Mouse (Mus musculus): ENCODE measurements around the gene Trip10. TPM values are rescaled to one million over a fixed set of nuclear protein-coding genes. Genes with fewer than 3 reads are reported as not detected.

The Trip10 gene
- total and polyA plus RNA-seq, 3 experiments = 10.9 to 20.8 TPM; not detected in 1

DNA sequence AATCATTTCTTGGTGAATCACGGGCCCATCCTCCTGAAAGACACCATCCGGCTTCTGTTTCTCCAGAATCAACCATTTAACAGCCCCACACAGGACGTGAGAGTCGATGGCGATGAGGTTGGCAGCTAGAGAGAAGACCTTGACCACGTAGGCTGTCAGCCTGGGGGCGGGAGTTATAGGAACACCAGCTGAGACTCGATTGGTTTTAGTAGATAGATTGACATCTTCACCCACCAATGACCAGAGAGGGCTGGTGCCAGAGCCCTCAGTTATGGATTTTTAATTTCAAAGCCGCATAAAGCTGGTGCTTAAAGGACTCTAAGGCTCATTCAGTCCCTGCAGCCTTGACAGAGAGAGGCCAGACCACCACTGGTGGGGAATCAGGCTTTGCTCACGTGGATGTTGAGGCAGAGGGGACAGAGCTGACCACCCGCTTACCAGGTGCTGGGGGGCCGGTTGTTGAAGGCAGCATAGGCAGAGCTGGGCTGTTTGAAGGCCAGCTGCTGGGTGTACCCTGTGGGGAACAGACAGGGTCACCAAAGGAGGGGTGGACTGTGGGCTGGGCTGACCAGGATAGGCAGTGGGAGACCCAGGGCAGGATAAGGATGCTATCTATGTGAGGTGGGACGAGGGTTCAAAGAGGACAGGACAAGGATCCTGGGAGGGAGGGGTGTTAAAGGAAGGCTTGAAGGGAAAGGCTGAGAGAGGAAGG is 34.4 kb upstream of the Trip10 start:
- H3K27ac ChIP-seq (ENCODE audit: control insufficient read depth, low read depth, low read length) = no peak overlapping the region
- TF ChIP-seq POLR2AphosphoS5 (IDR thresholded peaks at IDR 0.05; ENCODE audit: borderline replicate concordance, low read depth, low read length) = no peak
- TF ChIP-seq ZMIZ1 (IDR thresholded peaks at IDR 0.05; ENCODE audit: low read depth, low read length) = no peak
- TF ChIP-seq CHD2 (IDR thresholded peaks at IDR 0.05; ENCODE audit: low read length) = peak; percentile 70
- H3K36me3 ChIP-seq (ENCODE audit: control insufficient read depth in 1 of 2, insufficient read depth in 2 of 2, low read length in 2 of 2) = no peaks in the 10 kb centered on the region
- no peaks in the 10 kb centered on the region for H3K27me3 ChIP-seq (ENCODE audit: control insufficient read depth in 1 of 2, insufficient read depth in 2 of 2, low read length in 2 of 2)
- no peaks in the 10 kb centered on the region for H3K9me3 ChIP-seq (replicated peaks; ENCODE audit: insufficient read depth, low read length)
- peaks cover 0 to 6% of the 10 kb centered on the region in 2 experiments; a peak in 1 of 4 replicates for H3K4me1 ChIP-seq (ENCODE audit: control insufficient read depth in 1 of 2, insufficient read depth in 2 of 2, low read length in 2 of 2)
- DNase-seq (ENCODE audit: low read depth, low spot score) = peak; percentile 84
- no peaks in the 10 kb centered on the region for H3K79me2 ChIP-seq (ENCODE audit: control insufficient read depth, insufficient read depth, low read length, poor library complexity)
- H3K4me3 ChIP-seq (ENCODE audit: control insufficient read depth in 1 of 2, insufficient read depth in 1 of 2, low read depth in 2 of 2, low read length in 2 of 2) = peak overlapping the region; percentile 38 to 48
- peak overlapping the region; percentile 63 for H3K9ac ChIP-seq (ENCODE audit: control insufficient read depth, low read depth, low read length, poor library complexity, severe bottlenecking)

DNA sequence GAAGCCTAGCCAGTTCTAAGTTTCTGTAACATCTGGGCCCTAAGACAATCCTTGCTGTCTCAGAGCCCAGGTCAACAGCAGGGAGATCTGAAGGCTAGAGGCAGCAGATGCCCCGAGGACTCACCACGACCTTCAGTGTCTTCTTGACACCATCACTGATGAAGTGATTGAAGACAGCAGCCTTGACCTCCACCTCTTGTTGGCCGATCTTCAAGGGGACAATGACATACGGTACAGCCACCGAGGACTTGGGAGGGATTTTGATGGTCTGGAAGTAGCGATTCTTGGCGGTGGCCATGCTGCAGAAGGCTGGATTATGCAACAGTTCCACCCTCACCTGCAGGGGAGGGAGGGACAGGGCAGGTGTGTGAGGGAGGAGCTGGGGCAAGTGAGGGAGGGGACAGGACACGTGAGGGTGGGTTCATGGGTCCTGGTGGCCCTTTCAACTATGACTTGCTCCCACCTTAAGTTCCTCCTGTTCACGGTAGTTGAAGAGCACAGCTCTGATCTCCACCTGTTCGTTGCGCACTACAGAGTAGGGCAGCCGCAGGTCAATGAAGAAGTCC is 30.8 kb upstream of the Trip10 start:
- Histone ChIP-seq H3K9ac (ENCODE audit: control insufficient read depth, low read depth, low read length, poor library complexity, severe bottlenecking) (no peak overlapping the region), H3K4me1 (ENCODE audit: control insufficient read depth in 1 of 2, insufficient read depth in 2 of 2, low read length in 2 of 2) (peaks cover 0 to 20% of the 10 kb centered on the region in 2 experiments; a peak in 2 of 4 replicates), H3K27me3 (ENCODE audit: control insufficient read depth in 1 of 2, insufficient read depth in 2 of 2, low read length in 2 of 2) (no peaks in the 10 kb centered on the region), H3K9me3 (replicated peaks; ENCODE audit: insufficient read depth, low read length) (no peaks in the 10 kb centered on the region), H3K4me3 (ENCODE audit: control insufficient read depth in 1 of 2, insufficient read depth in 1 of 2, low read depth in 2 of 2, low read length in 2 of 2) (no peak overlapping the region), H3K27ac (ENCODE audit: control insufficient read depth, low read depth, low read length) (no peak overlapping the region), H3K36me3 (ENCODE audit: control insufficient read depth in 1 of 2, insufficient read depth in 2 of 2, low read length in 2 of 2) (peaks cover 0 to 6% of the 10 kb centered on the region in 2 experiments; a peak in 1 of 4 replicates), H3K79me2 (ENCODE audit: control insufficient read depth, insufficient read depth, low read length, poor library complexity) (no peaks in the 10 kb centered on the region)
- no peak for DNase-seq (ENCODE audit: low read depth, low spot score)
- TF ChIP-seq ZKSCAN1 (IDR thresholded peaks at IDR 0.05; ENCODE audit: low read depth, low read length) (no peak), GABPA (IDR thresholded peaks at IDR 0.05; ENCODE audit: low read depth, low read length) (no peak), MXI1 (IDR thresholded peaks at IDR 0.05; ENCODE audit: low read depth, low read length) (no peak), USF1 (IDR thresholded peaks at IDR 0.05; ENCODE audit: low read depth, low read length) (no peak), KAT2A (conservative IDR thresholded peaks at IDR 0.05; ENCODE audit: low read depth, low read length) (no peak), NELFE (IDR thresholded peaks at IDR 0.05; ENCODE audit: low read depth, low read length) (no peak)

DNA sequence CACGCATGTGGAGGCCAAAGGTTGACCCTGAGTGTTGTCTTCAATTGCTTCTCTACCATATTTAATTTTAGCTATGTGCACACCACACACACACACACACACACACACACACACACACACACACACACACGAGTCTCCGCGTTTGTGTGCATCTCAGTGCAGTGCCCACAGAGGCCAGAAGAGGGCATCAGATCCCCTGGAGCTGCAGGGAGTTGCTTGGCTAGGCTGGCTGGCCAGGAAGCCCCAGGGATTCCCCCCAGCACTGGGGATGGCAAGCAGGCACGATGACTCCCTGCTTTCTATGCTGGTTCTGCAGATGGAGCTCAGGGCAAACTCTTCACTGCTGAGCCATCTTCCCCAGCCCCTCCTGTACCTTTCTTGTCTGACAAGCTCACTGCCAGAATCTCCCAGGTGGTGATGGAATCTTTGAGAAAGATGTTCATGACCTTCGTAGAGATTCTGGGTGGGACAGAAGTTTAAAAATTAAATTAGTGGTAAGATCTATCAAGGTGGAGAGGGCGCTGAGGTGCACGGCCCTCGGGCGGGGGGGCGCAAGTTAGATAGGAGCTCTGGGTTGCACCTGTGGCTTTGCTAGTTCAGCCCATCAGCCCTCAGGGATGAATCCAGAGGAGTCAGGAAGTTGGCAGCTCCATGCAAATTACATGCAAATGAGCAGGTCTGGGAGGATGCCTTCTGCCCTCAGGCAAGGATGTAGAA is 29.9 kb upstream of the Trip10 start:
- no peak for TF ChIP-seq POLR2A (IDR thresholded peaks at IDR 0.05; ENCODE audit: control insufficient read depth in 1 of 2, insufficient read depth in 1 of 2, low read depth in 1 of 2, low read length in 2 of 2, poor library complexity in 1 of 2)
- TF ChIP-seq GATA1 (IDR thresholded peaks at IDR 0.05; ENCODE audit: low read depth, low read length) = no peak
- no peak for TF ChIP-seq HCFC1 (IDR thresholded peaks at IDR 0.05; ENCODE audit: low read depth, low read length)
- peak; percentile 57 for TF ChIP-seq RAD21 (IDR thresholded peaks at IDR 0.05; ENCODE audit: low read depth, low read length)
- no peak for TF ChIP-seq UBTF (IDR thresholded peaks at IDR 0.05; ENCODE audit: borderline replicate concordance, insufficient read depth, low read depth, low read length)
- TF ChIP-seq SMC3 (IDR thresholded peaks at IDR 0.05; ENCODE audit: low read depth, low read length) = peak; percentile 85
- no peak for TF ChIP-seq MAZ (IDR thresholded peaks at IDR 0.05; ENCODE audit: low read depth, low read length)
- no peak for TF ChIP-seq ZKSCAN1 (IDR thresholded peaks at IDR 0.05; ENCODE audit: low read depth, low read length)
- TF ChIP-seq TCF12 (IDR thresholded peaks at IDR 0.05; ENCODE audit: low read depth, low read length) = no peak
- no peak for TF ChIP-seq ZMIZ1 (IDR thresholded peaks at IDR 0.05; ENCODE audit: low read depth, low read length)
- no peak for TF ChIP-seq MAX (IDR thresholded peaks at IDR 0.05; ENCODE audit: low read length)
- no peak for TF ChIP-seq TBP (IDR thresholded peaks at IDR 0.05; ENCODE audit: low read depth, low read length)
- TF ChIP-seq ZC3H11A (IDR thresholded peaks at IDR 0.05; ENCODE audit: low read depth, low read length) = peak; percentile 72
- TF ChIP-seq NRF1 (IDR thresholded peaks at IDR 0.05; ENCODE audit: insufficient read depth, low read depth, low read length, poor library complexity, severe bottlenecking) = no peak
- TF ChIP-seq CTCF (IDR thresholded peaks at IDR 0.05 in 2 of 3, conservative IDR thresholded peaks at IDR 0.05 in 1 of 3; ENCODE audit: control insufficient read depth in 1 of 3, insufficient read depth in 1 of 3, low read depth in 2 of 3, low read length in 3 of 3, poor library complexity in 1 of 3, severe bottlenecking in 1 of 3) = peak; percentile 51 to 84 (median 72); a peak in 5 of 6 replicates
- peak; percentile 69 for DNase-seq (ENCODE audit: low read depth, low spot score)
- Histone ChIP-seq H3K4me3 (ENCODE audit: control insufficient read depth in 1 of 2, insufficient read depth in 1 of 2, low read depth in 2 of 2, low read length in 2 of 2) (no peak overlapping the region), H3K36me3 (ENCODE audit: control insufficient read depth in 1 of 2, insufficient read depth in 2 of 2, low read length in 2 of 2) (peaks cover 0 to 10% of the 10 kb centered on the region in 2 experiments; a peak in 2 of 4 replicates), H3K9me3 (replicated peaks; ENCODE audit: insufficient read depth, low read length) (no peaks in the 10 kb centered on the region), H3K27me3 (ENCODE audit: control insufficient read depth in 1 of 2, insufficient read depth in 2 of 2, low read length in 2 of 2) (no peaks in the 10 kb centered on the region), H3K9ac (ENCODE audit: control insufficient read depth, low read depth, low read length, poor library complexity, severe bottlenecking) (no peak overlapping the region), H3K27ac (ENCODE audit: control insufficient read depth, low read depth, low read length) (no peak overlapping the region), H3K79me2 (ENCODE audit: control insufficient read depth, insufficient read depth, low read length, poor library complexity) (no peaks in the 10 kb centered on the region), H3K4me1 (ENCODE audit: control insufficient read depth in 1 of 2, insufficient read depth in 2 of 2, low read length in 2 of 2) (peaks cover 0 to 29% of the 10 kb centered on the region in 2 experiments; a peak in 2 of 4 replicates)

All from MEL (cell line).